Mouse (Mus musculus) heart, postnatal 0 days (tissue): ENCODE results near the gene Prpf40b.

Experiments
- CTCF ChIP-seq: IDR thresholded peaks from 2 replicates; pipeline ENCODE4 v1.5.1; 2016; ENCODE audit warnings: antibody characterized with exemption, control low read depth, low read depth
- EP300 ChIP-seq: IDR thresholded peaks from 2 replicates; pipeline ENCODE4 v1.6.1; 2016; ENCODE audit warnings: antibody characterized with exemption, low read depth

DNA sequence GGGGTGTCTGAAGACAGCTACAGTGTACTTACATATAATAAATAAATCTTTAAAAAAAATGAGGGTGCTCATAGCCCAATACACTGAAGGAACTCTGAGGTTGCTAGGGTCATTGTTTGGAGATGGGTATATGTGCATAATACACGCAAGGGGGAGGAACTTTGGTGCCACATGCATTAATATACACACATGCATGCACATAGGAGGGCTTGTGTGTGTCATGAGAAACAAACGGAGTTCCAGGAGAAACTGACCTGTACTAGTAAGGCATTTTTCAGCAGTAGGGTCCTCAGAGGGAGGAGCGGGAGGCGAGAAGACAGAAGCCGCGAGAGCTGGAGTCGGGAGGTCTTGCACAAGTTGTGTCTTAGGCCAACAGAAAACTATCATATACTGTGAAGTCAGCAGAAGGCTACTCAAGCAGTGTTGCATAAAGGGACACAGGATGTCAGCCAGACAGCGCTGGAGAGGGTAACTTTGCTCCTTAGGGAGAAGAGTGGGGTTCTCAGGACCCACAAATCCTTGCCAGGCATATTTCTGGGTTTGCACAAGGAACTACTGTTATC lies 35.6 kb upstream of the Prpf40b start:
- TF ChIP-seq CTCF (no peak), EP300 (no peak)
